Mouse (Mus musculus): Measurements from ENCODE around the gene Nlgn2.

DNA sequence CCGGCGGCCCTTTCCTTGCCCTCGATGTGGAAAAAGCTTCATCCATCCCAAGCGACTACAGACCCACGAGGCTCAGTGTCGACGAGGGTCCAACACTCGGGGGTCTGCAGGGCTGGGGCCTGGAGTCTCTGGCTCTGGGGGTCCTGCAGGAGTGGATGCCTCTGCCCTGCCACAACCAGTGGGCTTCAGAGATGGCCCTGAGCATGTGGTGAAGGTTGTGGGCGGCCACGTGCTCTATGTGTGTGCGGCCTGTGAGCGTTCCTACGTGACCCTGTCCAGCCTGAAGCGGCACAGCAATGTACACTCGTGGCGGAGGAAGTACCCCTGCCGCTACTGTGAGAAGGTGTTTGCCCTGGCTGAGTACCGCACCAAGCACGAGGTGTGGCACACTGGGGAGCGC, 61.1 kb downstream of the Nlgn2 start:
- TF ChIP-seq CTCF (IDR thresholded peaks at IDR 0.05; ENCODE audit: borderline replicate concordance, control insufficient read depth, extremely low read depth, insufficient read depth, low read length, poor library complexity) (no peak), POLR2A (IDR thresholded peaks at IDR 0.05; ENCODE audit: control insufficient read depth, extremely low read depth, insufficient read depth, low read length, poor library complexity) (no peak)

All from thymus, adult 2 months (tissue).